Comparison of ENCODE assay signal across 26 mouse cellular contexts in the genomic region with DNA sequence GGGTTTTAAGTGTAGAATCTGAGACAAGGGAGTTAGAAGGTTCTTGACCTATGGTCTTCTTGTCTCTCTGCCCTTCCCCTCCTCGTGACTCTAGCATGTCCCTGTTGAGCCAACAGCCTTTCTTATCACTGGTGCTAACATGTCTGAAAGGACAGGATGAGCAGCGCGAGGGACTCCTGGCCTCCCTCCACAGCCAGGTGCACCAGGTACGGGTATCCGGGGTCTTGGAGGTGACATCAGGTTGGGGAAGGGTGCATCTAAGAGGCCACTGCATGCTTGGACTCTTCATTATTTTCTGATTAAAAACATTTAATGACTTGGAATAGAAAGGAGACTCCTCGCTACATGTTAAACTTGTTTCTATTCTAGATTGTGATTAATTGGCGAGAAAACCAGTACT. TPM values are rescaled to one million over a fixed set of nuclear protein-coding genes. Genes with fewer than 3 reads are reported as not detected.
"Had no signal": no experiment of that assay in that cellular context is flagged by ENCODE, and none has a peak within 500 bp of the region (broad histone marks: within the 10 kb centered on the region; RNA-seq: fewer than 3 reads in every experiment).

No protein-coding gene starts in this region.

- H3K27me3 ChIP-seq: midbrain, embryonic 12.5 days; neural tube, embryonic 13.5 days; neural tube, embryonic 15.5 days had no signal

- H3K4me2 ChIP-seq: lung, embryonic 14.5 days; midbrain, embryonic 12.5 days; neural tube, embryonic 13.5 days; neural tube, embryonic 15.5 days had no signal

- H3K4me3 ChIP-seq: midbrain, embryonic 10.5 days; midbrain, embryonic 12.5 days; myocyte; neural tube, embryonic 13.5 days; neural tube, embryonic 15.5 days had no signal

- H3K9me3 ChIP-seq: midbrain, embryonic 10.5 days; midbrain, embryonic 12.5 days; neural tube, embryonic 13.5 days; neural tube, embryonic 15.5 days had no signal

- H3K4me1 ChIP-seq: midbrain, embryonic 10.5 days; midbrain, embryonic 12.5 days; neural tube, embryonic 13.5 days; neural tube, embryonic 15.5 days had no signal

- H3K27ac ChIP-seq: midbrain, embryonic 10.5 days; midbrain, embryonic 12.5 days; neural tube, embryonic 13.5 days; neural tube, embryonic 15.5 days had no signal

- DNase-seq: lung, embryonic 14.5 days; lung, postnatal 10 days; lung, postnatal 4 days; midbrain, embryonic 14.5 days; retina, postnatal 1 day; right cerebral cortex, adult 18-20 months; right cerebral cortex, postnatal 25 days; right cerebral cortex, postnatal 4 days; spleen, adult 18-20 months; thymus, adult 18-20 months; thymus, postnatal 14 days; thymus, postnatal 36 days had no signal

- ATAC-seq: midbrain, embryonic 16.5 days had no signal

- H3K9ac ChIP-seq: lung, embryonic 14.5 days; midbrain, embryonic 12.5 days; neural tube, embryonic 13.5 days; neural tube, embryonic 15.5 days had no signal

RNA-seq across cellular contexts. Expression of a gene that starts 9.9 kb away (rescaled TPM):
- polyA plus RNA-seq: myocyte had no signal

RNA-seq across cellular contexts. Expression of a gene that starts 20.2 kb away (rescaled TPM):
- total RNA-seq: megakaryocyte, adult 5-6 weeks; megakaryocyte-erythroid progenitor cell, adult 5-6 weeks had no signal
- polyA plus RNA-seq: lung, embryonic 14.5 days; lung, embryonic 16.5 days; midbrain, embryonic 10.5 days; midbrain, embryonic 12.5 days; midbrain, embryonic 14.5 days; midbrain, embryonic 16.5 days; myocyte; neural tube, embryonic 11.5 days; neural tube, embryonic 13.5 days; neural tube, embryonic 15.5 days; small intestine, adult 2 months; stomach, embryonic 14.5 days; stomach, embryonic 16.5 days; thymus, postnatal 0 days had no signal

RNA-seq across cellular contexts. Expression of a gene that starts 25.2 kb away (rescaled TPM):
- total RNA-seq: megakaryocyte, adult 5-6 weeks had no signal
- polyA plus RNA-seq: lung, embryonic 14.5 days; lung, embryonic 16.5 days; midbrain, embryonic 10.5 days; midbrain, embryonic 12.5 days; midbrain, embryonic 14.5 days; midbrain, embryonic 16.5 days; myocyte; neural tube, embryonic 11.5 days; neural tube, embryonic 13.5 days; neural tube, embryonic 15.5 days; stomach, embryonic 14.5 days; stomach, embryonic 16.5 days had no signal
